22 mouse cellular contexts compared by ENCODE assay signal in genomic region chrX:19199531-19199930, GRCm38 (mm10).
DNase-seq lines count a peak whose midpoint lies in the region; ATAC-seq and TF ChIP-seq lines count a peak whose summit lies in the region.
"Had no signal": no experiment of that assay in that cellular context is flagged by ENCODE, and none has a peak within 500 bp of the region (broad histone marks: within the 10 kb centered on the region; RNA-seq: fewer than 3 reads in every experiment).

No protein-coding gene starts in this region.

- H3K9me3 ChIP-seq in intestine, embryonic 15.5 days: no peaks in the 10 kb centered on the region
- H3K9me3 ChIP-seq: embryonic facial prominence, embryonic 13.5 days; embryonic facial prominence, embryonic 15.5 days; forebrain, embryonic 10.5 days; forebrain, embryonic 12.5 days had no signal

- TF ChIP-seq CTCF in layer of hippocampus, adult 2 months (conservative IDR thresholded peaks at IDR 0.05): no peak

- H3K4me3 ChIP-seq in layer of hippocampus, adult 2 months: no peak overlapping the region
- no peak overlapping the region for H3K4me3 ChIP-seq in intestine, embryonic 15.5 days (replicated peaks)
- H3K4me3 ChIP-seq: embryonic facial prominence, embryonic 13.5 days; embryonic facial prominence, embryonic 15.5 days; erythroblast, embryonic 14.5 days; forebrain, embryonic 10.5 days; forebrain, embryonic 12.5 days had no signal

- no peak for ATAC-seq in intestine, embryonic 15.5 days
- ATAC-seq: forebrain, embryonic 14.5 days; forebrain, embryonic 16.5 days had no signal

- no peak overlapping the region for H3K4me2 ChIP-seq in intestine, embryonic 15.5 days (replicated peaks)
- H3K4me2 ChIP-seq: embryonic facial prominence, embryonic 13.5 days; embryonic facial prominence, embryonic 15.5 days; forebrain, embryonic 12.5 days had no signal

- no peaks in the 10 kb centered on the region for H3K36me3 ChIP-seq in intestine, embryonic 15.5 days
- H3K36me3 ChIP-seq: embryonic facial prominence, embryonic 13.5 days; embryonic facial prominence, embryonic 15.5 days; forebrain, embryonic 10.5 days; forebrain, embryonic 12.5 days had no signal

- H3K27me3 ChIP-seq in intestine, embryonic 15.5 days (replicated peaks): no peaks in the 10 kb centered on the region
- H3K27me3 ChIP-seq: embryonic facial prominence, embryonic 13.5 days; embryonic facial prominence, embryonic 15.5 days; forebrain, embryonic 12.5 days had no signal

- H3K4me1 ChIP-seq in intestine, embryonic 15.5 days (replicated peaks): no peaks in the 10 kb centered on the region
- H3K4me1 ChIP-seq: embryonic facial prominence, embryonic 13.5 days; embryonic facial prominence, embryonic 15.5 days; forebrain, embryonic 10.5 days; forebrain, embryonic 12.5 days had no signal

- no peak overlapping the region for H3K9ac ChIP-seq in intestine, embryonic 15.5 days
- H3K9ac ChIP-seq: embryonic facial prominence, embryonic 13.5 days; embryonic facial prominence, embryonic 15.5 days; forebrain, embryonic 12.5 days had no signal

- no peak for DNase-seq in layer of hippocampus, adult 2 months (ENCODE audit: low spot score in 2 of 2)
- DNase-seq in layer of hippocampus, postnatal 36 days: no peak
- peak; percentile 51 for DNase-seq in brain, adult 2 months (ENCODE audit: low read depth, low spot score)
- peak; percentile 16 for DNase-seq in telencephalon, adult 2 months (ENCODE audit: low read depth, low spot score)
- DNase-seq: adrenal gland, adult 2 months; adrenal gland, postnatal 10 days; adrenal gland, postnatal 36 days; cerebellum, adult 11 months; cerebellum, adult 18-20 months; cerebellum, adult 8-10 months; cerebellum, adult 9-11 months; cerebellum, postnatal 14 days; cerebellum, postnatal 36 days; embryo, embryonic 11 days had no signal

- whole genome bisulfite sequencing in intestine, embryonic 15.5 days: 91% methylated on average over 3 of the region's 3 CpGs

- H3K27ac ChIP-seq in layer of hippocampus, adult 2 months: 0 out of 2 replicates have a peak overlapping the region, but pooled peaks have one; percentile 3
- H3K27ac ChIP-seq in intestine, embryonic 15.5 days: no peak overlapping the region
- H3K27ac ChIP-seq: embryonic facial prominence, embryonic 13.5 days; embryonic facial prominence, embryonic 15.5 days; forebrain, embryonic 10.5 days; forebrain, embryonic 12.5 days had no signal

Comparison
In these comparisons a context has a peak if more than half of its experiments do, and no peak if none do; other contexts are left out.
1. DNase-seq: peak in brain, adult 2 months (single experiment) and telencephalon, adult 2 months (single experiment); none in layer of hippocampus, adult 2 months (0 of 2) and layer of hippocampus, postnatal 36 days (0 of 2).